Mouse (Mus musculus) brain, adult 2 months (tissue): ENCODE results near the gene Dusp11.
A peak's percentile ranks its signal among the peaks of the same experiment; 100 is the strongest.
"Not testable (repeated sequence)": the region's sequence is repeated elsewhere in the genome, so short reads cannot be mapped to it uniquely, and the experiment has no call there.

Experiments
- DNase-seq: peaks from one replicate; pipeline ENCODE4 v3.0.0; 2011; ENCODE audit warnings: low read depth, low spot score

Gene Dusp11

GRCm38 (mm10) chr6:85936508-85937465 lies 24.7 kb downstream of the Dusp11 start:
- DNase-seq: peak; percentile 92

GRCm38 (mm10) chr6:85935646-85936045 lies 25.8 kb downstream of the Dusp11 start:
- DNase-seq: no peak

GRCm38 (mm10) chr6:85934047-85934446 lies 27.4 kb downstream of the Dusp11 start:
- DNase-seq: no peak

- no peak for DNase-seq
Observed at GRCm38 (mm10) chr6:85929312-85929711, 32.2 kb downstream of the Dusp11 start.

- DNase-seq: no peak
Observed at GRCm38 (mm10) chr6:85927476-85928464, 33.7 kb downstream of the Dusp11 start.

- no peak for DNase-seq
Observed at GRCm38 (mm10) chr6:85926709-85927108, 34.8 kb downstream of the Dusp11 start.

DNA sequence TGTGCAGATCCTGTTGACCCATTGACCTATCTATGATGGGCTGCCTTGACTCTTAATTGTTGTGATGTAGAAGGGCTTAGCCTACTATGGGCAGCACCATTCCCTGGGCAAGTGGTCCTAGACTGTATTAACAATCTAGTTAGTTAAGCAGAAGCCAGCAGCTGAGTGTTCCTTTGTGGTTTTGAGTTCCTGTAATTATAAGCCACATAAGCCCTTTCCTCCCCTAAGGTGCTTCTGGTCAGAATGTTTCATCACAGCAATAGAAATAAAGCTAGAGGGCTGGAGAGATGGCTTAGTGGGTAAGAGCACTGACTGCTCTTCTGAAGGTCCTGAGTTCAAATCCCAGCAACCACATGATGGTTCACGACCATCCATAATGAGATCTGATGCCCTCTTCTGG lies 37.8 kb downstream of the Dusp11 start:
- no peak for DNase-seq

DNA sequence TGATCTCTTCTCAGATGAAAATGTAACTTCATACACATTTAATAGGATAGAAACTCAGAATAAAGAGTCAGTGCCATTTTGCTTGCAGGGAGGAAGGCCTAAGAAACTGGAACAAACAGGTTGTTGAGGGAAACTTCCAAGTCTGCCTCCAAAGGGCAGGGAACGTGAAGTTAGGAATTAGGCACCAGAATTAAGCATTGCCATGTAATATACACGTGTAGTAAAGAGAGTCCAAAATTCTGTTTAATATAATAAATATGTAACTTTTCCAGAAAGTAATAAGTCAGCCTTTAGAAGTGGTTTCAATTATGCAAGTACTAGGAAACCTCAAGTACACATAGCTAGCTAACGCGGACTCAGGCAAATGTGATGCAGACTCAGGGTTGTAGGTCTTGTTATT lies 42.1 kb downstream of the Dusp11 start:
- no peak for DNase-seq

- DNase-seq: not testable (repeated sequence)
Observed at GRCm38 (mm10) chr6:85918341-85918740, 43.1 kb downstream of the Dusp11 start.

DNA sequence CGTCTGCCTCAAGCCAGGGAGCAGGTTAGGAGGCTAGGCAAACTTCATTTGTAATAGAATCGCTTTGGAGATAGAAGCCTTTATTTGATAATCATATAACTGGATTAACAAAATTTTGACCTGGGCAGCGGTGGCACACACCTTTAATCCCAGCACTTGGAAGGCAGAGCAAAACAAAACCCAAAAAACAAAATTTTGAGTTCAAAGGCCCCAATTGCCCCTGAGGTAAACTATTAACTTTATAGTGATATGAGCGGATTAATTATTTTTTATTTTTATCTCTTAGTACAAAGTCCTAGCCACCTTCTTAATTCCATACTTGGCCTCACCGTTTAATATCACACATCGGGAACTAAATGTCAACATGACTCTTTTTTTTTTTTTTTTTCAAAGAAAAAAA lies 44.9 kb downstream of the Dusp11 start:
- DNase-seq: no peak

DNA sequence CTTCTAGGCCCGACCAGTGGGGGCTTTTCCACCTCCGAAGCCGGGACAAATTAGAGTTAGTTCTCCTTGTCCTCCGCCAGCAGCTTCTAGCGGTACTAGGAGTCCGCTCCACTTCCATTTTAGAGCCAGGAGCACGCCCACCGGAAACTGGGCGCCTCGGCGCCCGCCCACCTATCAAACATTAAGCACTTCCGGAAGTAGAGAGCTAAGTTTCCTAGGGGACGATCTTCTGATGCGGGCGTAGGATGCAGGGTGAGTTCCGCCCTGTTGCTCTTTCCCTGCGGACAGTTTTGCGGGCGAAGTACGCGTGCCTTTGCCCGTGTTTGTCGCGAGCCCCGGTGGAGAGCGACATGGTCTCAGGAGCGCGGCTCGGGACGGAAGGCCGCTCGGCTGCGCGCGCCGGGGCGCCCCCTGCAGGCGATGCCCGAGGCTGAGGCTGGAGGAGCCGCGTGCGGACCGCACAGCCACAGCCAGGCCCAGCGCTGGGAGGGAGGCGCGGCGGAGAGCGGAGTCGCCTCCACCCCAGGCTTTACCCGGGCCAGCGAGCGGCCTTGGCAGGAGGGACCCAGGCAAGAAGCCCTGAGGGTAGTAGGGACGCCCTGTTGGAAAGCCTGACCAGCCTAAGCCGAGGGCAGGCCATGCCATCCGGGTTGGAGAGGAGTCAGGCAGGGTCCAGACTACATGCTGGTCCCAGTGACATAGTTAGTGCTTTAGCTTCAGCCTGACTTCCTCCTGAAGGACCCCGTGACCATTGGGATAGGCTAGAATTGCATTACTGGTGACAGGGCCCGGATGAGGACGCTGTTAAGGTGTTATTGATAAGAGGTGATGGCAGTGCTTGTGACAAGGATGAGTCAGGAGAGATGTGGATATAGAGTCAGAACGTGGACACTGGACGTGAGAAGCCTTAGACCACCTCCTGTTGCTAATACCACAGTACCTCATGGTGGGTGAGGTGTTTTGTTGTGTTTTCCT lies 45.6 kb downstream of the Dusp11 start, which contains the start of gene Nat8f1:
Gene Nat8f1 (minus strand): TSS at position 149 of the 975 bp plus-strand sequence.
- DNase-seq: peak; percentile 93

GRCm38 (mm10) chr6:85915141-85915538 lies 46.3 kb downstream of the Dusp11 start:
- DNase-seq: peak; percentile 43

- DNase-seq: no peak
Observed at GRCm38 (mm10) chr6:85911587-85911986, 49.9 kb downstream of the Dusp11 start, which contains the start of gene Tprkb. TSS of gene Tprkb (plus strand) at chr6:85911865.

- no peak for DNase-seq
Observed at GRCm38 (mm10) chr6:85909704-85910103, 51.8 kb downstream of the Dusp11 start.

GRCm38 (mm10) chr6:85908341-85908740 lies 53.1 kb downstream of the Dusp11 start:
- no peak for DNase-seq

GRCm38 (mm10) chr6:85906911-85907351 lies 54.5 kb downstream of the Dusp11 start:
- peak; percentile 90 for DNase-seq

- peak; percentile 59 for DNase-seq
Observed at GRCm38 (mm10) chr6:85904642-85905061, 56.8 kb downstream of the Dusp11 start, which contains the start of gene Nat8f4. TSS of gene Nat8f4 (minus strand) at chr6:85904884.

DNA sequence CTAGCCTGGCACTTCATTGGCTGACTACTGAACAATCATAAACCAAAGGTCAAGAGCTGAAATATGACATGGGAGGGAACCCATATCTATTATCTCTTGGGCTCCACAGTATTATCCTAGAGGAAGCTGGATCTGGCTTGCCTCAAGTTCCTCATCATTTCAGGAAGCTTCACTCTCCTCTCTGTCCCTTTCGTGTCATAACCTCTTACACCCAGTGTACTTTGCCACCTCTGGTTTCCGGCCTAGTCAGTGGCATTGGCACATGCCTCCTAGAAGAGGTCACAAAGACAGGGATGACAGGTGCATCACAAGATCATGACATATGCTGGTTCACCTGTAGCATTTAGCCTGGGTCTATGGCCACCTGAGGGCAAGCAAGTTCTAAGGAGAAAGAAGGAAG lies 59.2 kb downstream of the Dusp11 start:
- DNase-seq: no peak

- DNase-seq: peak; percentile 19
Observed at GRCm38 (mm10) chr6:85898596-85899475, 62.6 kb downstream of the Dusp11 start.
